Mouse (Mus musculus): ENCODE measurements around the gene Kdm4d.

- TF ChIP-seq CTCF (IDR thresholded peaks at IDR 0.05; ENCODE audit: extremely low read depth, insufficient read length, insufficient replicate concordance, low read depth, low read length), result no peak
- TF ChIP-seq POLR2A (IDR thresholded peaks at IDR 0.05; ENCODE audit: low read depth, low read length), result no peak
Measured at GRCm38 (mm10) chr9:14433252-14433939, 66.9 kb downstream of the Kdm4d start.

Data from small intestine, adult 2 months (tissue).